Mouse (Mus musculus) hindbrain, postnatal 0 days (tissue): ENCODE data around the gene Olfr984. TPM values are rescaled to one million over a fixed set of nuclear protein-coding genes. Genes with fewer than 3 reads are reported as not detected.

Source experiments
- ATAC-seq: fragments of 200-750 bp; cut with Nextera tagmentation; 2 replicates; pipeline ENCODE4 v1.8.0; 2017; ENCODE audit warnings: mild to moderate bottlenecking, moderate TSS enrichment, moderate library complexity
- DNase-seq: peaks from one replicate; pipeline ENCODE4 v3.0.0-alpha.2; 2015; ENCODE audit warnings: low spot score
- H3K27ac ChIP-seq: fragments of 300-500 bp; sonication (generic); 2 replicates; pipeline ENCODE4 v1.5.1; 2014; ENCODE audit warnings: mild to moderate bottlenecking
- H3K27me3 ChIP-seq: fragments of 300-500 bp; sonication (generic); 2 replicates; pipeline ENCODE4 v1.6.1; 2014; ENCODE audit warnings: low read length, mixed read lengths; ENCODE audit not compliant: insufficient read depth
- H3K36me3 ChIP-seq: fragments of 300-500 bp; sonication (generic); 2 replicates; pipeline ENCODE4 v1.6.1; 2014; ENCODE audit warnings: low read length, mixed read lengths; ENCODE audit not compliant: insufficient read depth
- H3K4me1 ChIP-seq: fragments of 300-500 bp; sonication (generic); 2 replicates; pipeline ENCODE4 v1.6.1; 2014; ENCODE audit warnings: antibody characterized with exemption, low read length, mixed read lengths; ENCODE audit not compliant: insufficient read depth
- H3K4me2 ChIP-seq: fragments of 300-500 bp; sonication (generic); 2 replicates; pipeline ENCODE4 v1.6.1; 2014; ENCODE audit warnings: low read depth, mild to moderate bottlenecking, low read length, moderate library complexity, mixed read lengths
- H3K4me3 ChIP-seq: fragments of 300-500 bp; sonication (generic); 2 replicates; pipeline ENCODE4 v1.5.1; 2014; ENCODE audit warnings: low read length
- H3K9ac ChIP-seq: fragments of 300-500 bp; sonication (generic); replicated peaks from 2 replicates; pipeline ENCODE4 v1.6.1; 2014; ENCODE audit warnings: mild to moderate bottlenecking, low read length, moderate library complexity, mixed read lengths
- H3K9me3 ChIP-seq: fragments of 300-500 bp; sonication (generic); 2 replicates; pipeline ENCODE4 v1.6.1; 2016; ENCODE audit warnings: low read length, mixed read lengths
- CTCF ChIP-seq: IDR thresholded peaks from 2 replicates; pipeline ENCODE4 v1.5.1; 2016; ENCODE audit warnings: antibody characterized with exemption, control low read depth, low read depth
- WGBS: fragments of 180-500 bp; shearing (Covaris S2); extraction: QIAGEN DNeasy Blood & Tissue Kit; methylation state at CpG from one replicate; pipeline ENCODE4 v1.1.7; 2014; 5-methylcytosine and 5-hydroxymethylcytosine counted together
- polyA plus RNA-seq: library from polyadenylated mRNA; unstranded; fragments of >200 nt; fragmentation: Nextera tagmentation; extraction: Ambion mirVana; gene quantifications from 2 replicates; pipeline ENCODE4 v1.2.1, GENCODE M21; 2015
- total RNA-seq: library from RNA; depleted of rRNA; stranded (reverse); fragments of >200 nt; gene quantifications from 2 replicates; pipeline ENCODE4 v1.2.3, GENCODE M21; 2014; rRNA removed

Olfr984 gene
- total RNA-seq (not detected in 2 replicates), polyA plus RNA-seq (not detected in 2 replicates)

DNA sequence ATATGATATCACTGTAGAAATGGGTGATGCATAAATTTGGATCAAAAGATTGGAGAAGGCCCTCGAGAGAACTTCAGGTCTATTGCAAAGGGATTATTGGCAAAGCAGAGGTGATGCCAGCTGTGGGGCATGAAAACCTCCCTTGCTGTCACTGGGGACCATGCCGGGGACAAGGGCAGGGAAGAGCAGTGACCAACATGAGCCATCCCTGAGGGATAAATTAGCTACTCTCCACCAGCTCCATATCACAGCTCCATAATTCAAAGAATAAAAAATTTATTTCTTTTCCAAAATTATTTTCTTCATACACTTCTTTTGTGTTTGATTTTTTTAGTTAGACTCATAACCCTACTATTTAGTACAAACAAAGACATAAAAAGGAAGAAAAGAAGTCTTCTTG, at the start of gene Olfr984:
Gene Olfr984, minus strand, starts transcription at position 101 of the 400 bp plus-strand sequence.
- Histone ChIP-seq H3K9me3 (no peaks in the 10 kb centered on the region), H3K4me3 (no peak within 1 kb of the TSS), H3K9ac (no peak within 1 kb of the TSS), H3K4me1 (no peaks in the 10 kb centered on the region), H3K27me3 (no peaks in the 10 kb centered on the region), H3K36me3 (no peaks in the 10 kb centered on the region), H3K4me2 (no peak within 1 kb of the TSS), H3K27ac (no peak within 1 kb of the TSS)
- no peak for TF ChIP-seq CTCF
- ATAC-seq = no peak
- no peak for DNase-seq
- 77% methylated on average over 2 of the region's 2 CpGs for WGBS

DNA sequence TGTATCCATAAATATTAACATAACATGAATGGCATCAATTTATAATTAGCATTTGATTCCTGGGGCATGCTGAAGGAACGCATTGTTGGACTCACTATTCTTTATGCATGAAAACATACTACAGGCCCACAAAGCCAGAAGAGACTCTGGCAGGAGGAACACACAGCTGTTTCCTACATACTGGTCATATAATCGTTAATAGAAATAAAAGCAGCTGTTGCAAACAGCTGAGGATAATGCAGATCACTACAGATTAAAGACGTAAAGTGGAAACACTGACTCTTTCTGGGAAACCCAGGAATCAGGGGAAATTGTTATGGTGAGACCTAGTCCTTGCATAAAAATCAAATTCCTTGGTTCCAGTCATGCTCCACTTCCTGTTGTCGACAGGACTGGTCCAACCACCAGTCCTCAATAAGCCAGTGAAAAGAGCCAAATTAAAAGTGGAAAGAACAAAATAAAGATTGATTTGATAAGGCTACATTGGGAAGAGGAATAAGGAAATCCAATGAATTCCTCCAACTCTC, 41.2 kb upstream of the Olfr984 start:
- Histone ChIP-seq H3K4me3 (no peak overlapping the region), H3K27ac (no peak overlapping the region), H3K4me2 (no peak overlapping the region), H3K36me3 (no peaks in the 10 kb centered on the region), H3K9me3 (no peaks in the 10 kb centered on the region), H3K4me1 (no peaks in the 10 kb centered on the region), H3K9ac (no peak overlapping the region), H3K27me3 (no peaks in the 10 kb centered on the region)
- no peak for ATAC-seq
- TF ChIP-seq CTCF = no peak
- 57% methylated on average over 4 of the region's 4 CpGs for WGBS
- no peak for DNase-seq

DNA sequence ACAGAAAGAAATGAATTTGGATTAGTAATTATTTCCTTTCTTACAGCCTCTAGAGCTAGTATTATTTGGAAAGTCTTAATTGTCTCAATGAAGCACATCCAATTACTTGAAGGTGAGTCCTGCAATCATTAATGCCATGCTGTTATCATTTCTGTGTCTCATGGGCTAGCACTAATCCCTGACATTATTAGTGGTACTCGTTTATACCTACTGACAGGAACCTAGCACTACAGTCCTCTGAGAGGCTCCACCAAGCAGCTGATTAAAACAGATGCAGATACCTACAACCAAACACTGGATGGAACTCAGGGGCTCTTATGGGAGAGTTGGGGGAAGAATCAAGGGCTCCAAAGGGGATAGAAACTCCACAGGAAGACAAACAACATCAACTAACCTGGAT, 27.5 kb upstream of the Olfr984 start:
- no peaks in the 10 kb centered on the region for H3K27me3 ChIP-seq
- TF ChIP-seq CTCF = no peak
- 0 out of 2 replicates have a peak, but pooled peaks have one; percentile 12 for ATAC-seq
- H3K9ac ChIP-seq = no peak overlapping the region
- 49% methylated on average over 1 of the region's 1 CpGs for WGBS
- DNase-seq = no peak
- H3K9me3 ChIP-seq = no peaks in the 10 kb centered on the region
- H3K4me1 ChIP-seq = no peaks in the 10 kb centered on the region
- H3K27ac ChIP-seq = no peak overlapping the region
- H3K4me2 ChIP-seq = no peak overlapping the region
- H3K4me3 ChIP-seq = no peak overlapping the region
- H3K36me3 ChIP-seq = no peaks in the 10 kb centered on the region

DNA sequence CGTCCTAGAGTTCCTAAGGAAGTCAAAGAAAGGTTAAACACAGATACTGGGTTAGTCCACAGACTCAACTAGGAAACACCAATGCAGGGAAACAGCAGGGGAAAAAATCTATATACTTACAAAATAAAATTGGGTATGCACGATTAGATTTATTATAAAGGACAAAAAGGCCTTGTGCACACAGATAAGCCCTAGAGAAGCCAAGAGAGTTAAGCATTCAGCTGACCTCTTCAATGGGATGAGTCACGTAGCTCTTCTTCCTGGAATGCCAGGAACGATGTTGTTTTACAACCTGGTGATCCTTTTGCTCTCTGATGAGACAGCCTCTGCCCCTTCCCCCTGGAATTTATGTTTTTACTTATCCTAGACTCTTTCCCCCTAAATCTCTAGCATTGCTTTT, 25.5 kb upstream of the Olfr984 start:
- DNase-seq = no peak
- Histone ChIP-seq H3K4me2 (no peak overlapping the region), H3K27ac (no peak overlapping the region), H3K4me3 (no peak overlapping the region), H3K4me1 (no peaks in the 10 kb centered on the region), H3K9ac (no peak overlapping the region), H3K36me3 (no peaks in the 10 kb centered on the region), H3K9me3 (no peaks in the 10 kb centered on the region), H3K27me3 (no peaks in the 10 kb centered on the region)
- ATAC-seq = no peak
- WGBS = 81% methylated on average over 4 of the region's 4 CpGs
- no peak for TF ChIP-seq CTCF

DNA sequence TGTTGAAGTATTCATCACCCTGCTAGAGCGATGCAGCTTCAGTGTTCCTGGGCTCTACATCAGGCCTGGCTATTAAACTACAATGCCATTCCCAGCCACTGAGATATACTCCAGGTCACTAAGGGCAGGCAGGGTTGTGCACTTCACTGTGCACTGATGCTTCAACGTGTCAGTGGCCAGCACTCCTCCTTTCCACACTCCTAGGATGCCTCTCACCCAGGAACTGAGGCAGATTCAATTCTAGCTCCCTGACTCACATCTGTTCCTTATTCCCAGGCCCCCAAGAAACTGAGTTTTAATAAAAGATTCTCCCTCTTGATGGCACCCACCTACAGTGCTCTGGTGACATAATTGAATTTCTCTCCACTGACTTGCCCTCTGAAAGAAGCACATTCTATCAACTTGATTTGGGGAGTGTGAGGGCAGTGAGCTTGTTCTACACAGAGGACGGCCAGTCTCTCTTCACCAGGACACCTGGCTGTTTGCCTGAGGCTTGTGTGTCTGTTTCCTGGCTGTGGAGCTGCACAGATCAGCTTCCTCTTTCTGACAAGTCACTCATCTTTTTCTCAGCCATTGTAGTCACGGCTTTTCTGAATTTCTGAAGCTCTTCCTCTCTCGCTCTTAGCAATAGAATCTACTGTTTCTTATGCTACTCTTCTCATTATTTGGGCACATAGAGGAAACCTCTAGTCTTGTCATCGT, 23.1 kb upstream of the Olfr984 start:
- Histone ChIP-seq H3K9ac (no peak overlapping the region), H3K4me1 (no peaks in the 10 kb centered on the region), H3K9me3 (no peaks in the 10 kb centered on the region), H3K4me3 (no peak overlapping the region), H3K27me3 (no peaks in the 10 kb centered on the region), H3K4me2 (no peak overlapping the region), H3K36me3 (no peaks in the 10 kb centered on the region), H3K27ac (no peak overlapping the region)
- 87% methylated on average over 6 of the region's 6 CpGs for WGBS
- no peak for DNase-seq
- no peak for ATAC-seq
- TF ChIP-seq CTCF = no peak

DNA sequence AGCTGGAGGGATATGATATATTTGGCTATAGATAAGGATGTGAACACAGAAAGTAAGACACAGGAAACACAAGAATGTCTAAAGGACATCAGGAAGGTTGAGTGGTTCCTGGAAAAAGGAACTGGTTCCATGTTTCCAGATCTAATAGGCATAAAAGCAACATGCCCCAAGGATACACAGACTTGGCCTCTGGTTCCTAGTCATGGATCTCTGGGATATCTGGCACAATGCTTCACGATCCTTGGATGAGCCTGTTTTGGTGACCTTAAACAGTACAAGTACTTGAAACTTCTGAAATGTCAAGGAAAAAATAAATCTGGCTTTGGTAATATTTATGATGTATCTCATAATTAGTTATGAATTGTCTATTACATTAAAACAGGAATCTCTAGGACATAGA, 16.6 kb upstream of the Olfr984 start:
- 86% methylated on average over 1 of the region's 1 CpGs for WGBS
- Histone ChIP-seq H3K4me1 (no peaks in the 10 kb centered on the region), H3K4me2 (no peak overlapping the region), H3K27me3 (no peaks in the 10 kb centered on the region), H3K27ac (no peak overlapping the region), H3K36me3 (no peaks in the 10 kb centered on the region), H3K9ac (no peak overlapping the region), H3K9me3 (no peaks in the 10 kb centered on the region), H3K4me3 (no peak overlapping the region)
- ATAC-seq (no peak), DNase-seq (no peak)
- no peak for TF ChIP-seq CTCF

DNA sequence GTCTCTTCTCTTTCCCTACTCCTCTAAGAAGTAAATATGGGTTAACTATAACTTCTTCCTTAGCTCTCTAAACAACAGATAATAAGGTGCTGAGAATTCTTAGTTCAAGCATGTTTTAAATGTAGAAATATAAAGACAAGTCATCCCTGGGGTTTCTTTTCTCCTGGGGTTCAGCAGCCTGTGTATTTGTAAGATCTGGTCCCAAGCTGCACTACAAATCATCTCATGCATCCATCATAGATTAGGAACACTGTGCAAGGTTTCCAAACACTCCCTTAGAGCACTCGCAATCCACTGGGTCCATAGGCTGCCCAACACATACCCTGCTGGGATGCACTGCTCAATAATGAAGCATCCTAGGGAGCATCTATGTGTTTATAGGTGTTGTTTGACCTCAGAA, 16.1 kb upstream of the Olfr984 start, which contains the start of gene Olfr985:
Gene Olfr985, minus strand, starts transcription at position 101 of the 400 bp plus-strand sequence.
- 86% methylated on average over 1 of the region's 1 CpGs for WGBS
- no peak for ATAC-seq
- Histone ChIP-seq H3K27me3 (no peaks in the 10 kb centered on the region), H3K4me3 (no peak within 1 kb of the TSS), H3K27ac (no peak within 1 kb of the TSS), H3K36me3 (no peaks in the 10 kb centered on the region), H3K4me1 (no peaks in the 10 kb centered on the region), H3K4me2 (no peak within 1 kb of the TSS), H3K9ac (no peak within 1 kb of the TSS), H3K9me3 (no peaks in the 10 kb centered on the region)
- TF ChIP-seq CTCF = no peak
- no peak for DNase-seq
